Mouse (Mus musculus): Measurements from ENCODE around the gene Ssr3. TPM values are rescaled to one million over a fixed set of nuclear protein-coding genes. Genes with fewer than 3 reads are reported as not detected.

Ssr3 gene
- polyA plus RNA-seq, 1 experiment from 2014 or later: 144 TPM

DNA sequence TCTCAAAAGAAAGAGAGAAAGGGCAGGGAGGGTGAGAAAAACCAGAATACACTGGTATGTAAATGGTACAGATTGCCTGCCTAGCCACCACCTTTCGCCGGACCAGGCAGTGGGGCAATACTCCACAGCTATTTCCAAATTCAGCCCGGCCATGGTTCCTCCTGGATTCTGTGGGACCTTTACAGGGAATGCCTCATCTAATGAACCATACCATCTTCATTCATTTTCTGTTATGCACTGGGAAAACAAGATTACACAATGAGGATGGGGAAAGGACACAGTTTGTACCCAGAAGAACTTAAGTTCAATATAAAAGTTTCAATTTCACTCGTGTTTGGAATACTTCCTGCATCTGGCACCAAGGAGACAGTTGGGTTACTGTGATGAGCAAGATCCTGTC lies 19.9 kb downstream of the Ssr3 start:
- peaks cover 38% of the 10 kb centered on the region for H3K36me3 ChIP-seq
- H3K4me1 ChIP-seq: 0 out of 2 replicates have a peak, but pooled peaks cover 2% of the 10 kb centered on the region
- H3K9me3 ChIP-seq (replicated peaks): no peaks in the 10 kb centered on the region
- no peak for ATAC-seq (ENCODE audit: low FRiP score)
- no peaks in the 10 kb centered on the region for H3K27me3 ChIP-seq (replicated peaks)
- H3K4me3 ChIP-seq (replicated peaks): no peak overlapping the region
- H3K27ac ChIP-seq (replicated peaks): no peak overlapping the region
- H3K4me2 ChIP-seq: no peak overlapping the region
- H3K9ac ChIP-seq (replicated peaks): no peak overlapping the region
- WGBS: 91% methylated on average over 4 of the region's 4 CpGs

DNA sequence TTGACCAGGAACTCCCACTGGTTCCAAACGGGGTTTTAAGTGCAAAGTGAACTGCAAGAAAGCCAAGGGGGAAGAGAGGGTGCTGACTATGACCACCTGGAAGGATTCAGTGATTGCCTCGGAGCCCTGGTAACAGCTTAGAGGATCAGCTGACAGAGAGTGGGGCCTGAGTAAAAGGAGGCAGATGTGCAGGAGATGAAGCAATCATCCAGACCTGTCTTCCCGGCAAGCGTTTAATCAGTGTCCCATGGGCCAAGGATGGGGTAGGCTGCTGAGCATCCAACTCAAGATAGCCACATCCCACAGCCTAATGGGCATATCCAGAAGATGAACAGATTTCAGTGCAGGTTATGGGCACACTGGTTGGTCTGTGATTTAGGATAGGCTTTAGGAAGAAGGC lies 24.5 kb downstream of the Ssr3 start:
- Histone ChIP-seq H3K4me3 (replicated peaks) (no peak overlapping the region), H3K9ac (replicated peaks) (no peak overlapping the region), H3K4me2 (no peak overlapping the region), H3K9me3 (replicated peaks) (no peaks in the 10 kb centered on the region), H3K27me3 (replicated peaks) (no peaks in the 10 kb centered on the region), H3K36me3 (peaks cover 23% of the 10 kb centered on the region), H3K27ac (replicated peaks) (no peak overlapping the region), H3K4me1 (no peaks in the 10 kb centered on the region)
- ATAC-seq (ENCODE audit: low FRiP score): no peak
- 61% methylated on average over 4 of the region's 4 CpGs for whole genome bisulfite sequencing

DNA sequence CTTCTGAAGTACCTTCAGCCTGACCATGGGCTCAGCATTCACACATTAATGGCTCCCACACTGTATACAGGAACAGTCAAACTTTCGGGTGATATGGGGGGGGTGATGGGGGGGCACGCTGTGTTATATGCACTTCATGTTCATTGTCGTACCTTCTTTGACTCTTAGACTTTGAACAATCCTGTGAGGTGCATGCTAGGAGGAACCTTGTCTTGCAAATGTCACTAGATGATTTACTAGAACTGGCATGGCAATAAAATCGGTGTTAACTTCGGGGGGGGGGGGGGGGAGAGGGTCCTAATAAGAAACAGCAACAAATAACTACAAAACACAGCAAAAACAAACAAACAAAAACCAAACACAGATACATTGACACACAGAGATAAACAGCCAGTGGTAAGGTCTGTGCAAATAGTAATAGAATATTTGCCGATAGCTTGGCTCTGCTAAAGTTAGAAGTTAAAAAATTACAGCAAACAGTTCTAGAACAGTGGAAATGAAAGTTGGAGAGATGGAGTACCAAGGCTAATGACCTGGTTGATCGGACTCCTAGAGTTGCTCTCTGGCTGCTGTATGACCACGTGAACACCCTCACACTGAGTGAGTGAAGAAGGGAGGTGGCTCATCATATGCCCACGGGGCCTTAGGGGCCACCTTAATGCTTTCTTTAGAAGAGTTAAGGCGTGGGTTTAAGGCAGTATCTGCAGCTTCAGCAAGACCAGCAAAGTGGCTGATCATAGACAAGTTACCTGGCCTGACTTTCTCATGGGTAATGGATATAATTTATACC lies 26.3 kb downstream of the Ssr3 start:
- no peak for ATAC-seq (ENCODE audit: low FRiP score)
- no peaks in the 10 kb centered on the region for H3K9me3 ChIP-seq (replicated peaks)
- no peak overlapping the region for H3K4me3 ChIP-seq (replicated peaks)
- 82% methylated on average over 10 of the region's 10 CpGs for WGBS
- no peak overlapping the region for H3K4me2 ChIP-seq
- H3K4me1 ChIP-seq: no peaks in the 10 kb centered on the region
- no peak overlapping the region for H3K9ac ChIP-seq (replicated peaks)
- no peak overlapping the region for H3K27ac ChIP-seq (replicated peaks)
- peaks cover 13% of the 10 kb centered on the region; the same call in 1 of the 2 replicates for H3K36me3 ChIP-seq
- H3K27me3 ChIP-seq (replicated peaks): no peaks in the 10 kb centered on the region

DNA sequence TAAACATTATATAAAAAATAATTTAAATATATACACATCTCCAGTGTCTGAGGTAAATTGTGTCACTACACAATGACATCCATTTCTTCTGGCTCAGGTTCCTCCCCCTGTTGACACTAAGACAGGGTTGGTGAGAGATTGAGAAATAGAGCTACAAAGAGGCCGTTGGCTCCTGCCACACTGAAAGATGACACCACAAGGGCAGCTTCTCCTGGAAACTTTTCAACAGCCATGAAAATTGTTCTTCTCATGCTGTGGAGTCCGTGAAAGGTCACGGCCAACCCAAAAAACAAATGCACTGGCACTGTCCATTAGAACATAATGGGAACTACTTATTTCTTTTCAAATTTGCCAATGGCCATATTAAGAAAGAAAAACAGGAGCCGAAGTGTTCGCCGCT lies 27.2 kb downstream of the Ssr3 start:
- no peak for ATAC-seq (ENCODE audit: low FRiP score)
- Histone ChIP-seq H3K4me2 (no peak overlapping the region), H3K27me3 (replicated peaks) (no peaks in the 10 kb centered on the region), H3K4me3 (replicated peaks) (no peak overlapping the region), H3K4me1 (no peaks in the 10 kb centered on the region), H3K27ac (replicated peaks) (no peak overlapping the region), H3K36me3 (peaks cover 8% of the 10 kb centered on the region; the same call in 1 of the 2 replicates), H3K9ac (replicated peaks) (no peak overlapping the region), H3K9me3 (replicated peaks) (no peaks in the 10 kb centered on the region)
- WGBS: 62% methylated on average over 6 of the region's 6 CpGs

DNA sequence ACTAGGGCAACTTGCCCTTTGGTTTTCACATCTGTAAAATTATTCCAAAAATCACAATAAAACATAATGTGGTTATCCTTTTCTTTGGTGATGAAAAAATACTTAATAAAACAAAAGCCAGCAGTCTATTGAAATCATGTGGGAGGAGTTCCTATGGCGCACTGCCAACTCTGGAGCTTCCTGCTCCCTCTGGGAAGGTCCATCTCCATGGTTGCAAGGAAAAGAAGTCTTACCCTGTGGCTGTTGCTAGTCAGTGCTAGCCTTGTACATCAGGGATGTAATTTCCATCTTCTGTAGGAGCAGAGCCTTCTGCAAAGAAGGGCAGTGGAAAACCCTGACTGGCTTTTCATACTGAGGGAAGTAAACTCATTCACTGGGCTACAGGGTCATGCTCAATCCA lies 29.0 kb downstream of the Ssr3 start:
- Histone ChIP-seq H3K4me3 (replicated peaks) (no peak overlapping the region), H3K27me3 (replicated peaks) (no peaks in the 10 kb centered on the region), H3K9ac (replicated peaks) (no peak overlapping the region), H3K4me1 (no peaks in the 10 kb centered on the region), H3K9me3 (replicated peaks) (no peaks in the 10 kb centered on the region), H3K27ac (replicated peaks) (no peak overlapping the region), H3K4me2 (no peak overlapping the region), H3K36me3 (peaks cover 6% of the 10 kb centered on the region; the same call in 1 of the 2 replicates)
- no peak for ATAC-seq (ENCODE audit: low FRiP score)
- WGBS: 86% methylated on average over 1 of the region's 1 CpGs

DNA sequence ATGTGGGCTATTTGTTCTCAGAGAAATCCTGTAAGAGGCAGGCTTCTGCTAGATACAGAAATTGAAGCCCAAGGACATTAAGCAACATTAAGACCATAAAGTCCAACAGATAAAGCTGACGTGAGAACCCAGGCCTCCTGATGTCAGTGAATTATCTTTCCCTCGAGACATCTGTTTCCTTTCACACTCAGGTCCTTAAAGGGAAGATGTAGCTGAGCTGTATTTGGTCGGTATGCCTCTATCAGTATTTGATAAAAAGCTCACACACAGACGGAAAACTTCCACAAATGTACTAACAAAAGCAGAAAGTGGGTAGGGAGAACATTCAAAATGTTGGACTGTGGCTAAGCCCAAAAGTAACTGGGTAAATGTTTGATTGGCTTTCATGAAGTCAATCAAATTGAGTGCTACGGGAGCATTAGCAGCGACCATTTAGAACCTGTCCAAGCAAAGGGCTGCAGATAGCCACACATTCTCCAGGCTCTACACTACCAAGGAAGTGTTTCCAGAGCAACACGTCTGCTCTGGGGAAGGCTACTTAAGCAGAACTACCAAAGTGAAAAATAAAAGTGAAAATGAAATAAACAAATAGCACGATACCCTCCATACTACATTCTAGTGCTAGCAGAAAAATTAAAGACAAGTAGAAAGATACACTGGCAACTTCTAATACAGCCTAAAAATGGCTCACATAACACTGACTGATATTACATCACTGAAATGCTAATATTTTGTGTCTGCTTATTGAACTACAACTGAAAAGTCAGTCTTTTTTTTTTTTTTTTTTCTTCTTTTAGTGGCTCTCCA lies 32.1 kb downstream of the Ssr3 start:
- Histone ChIP-seq H3K27me3 (replicated peaks) (no peaks in the 10 kb centered on the region), H3K27ac (replicated peaks) (no peak overlapping the region), H3K4me2 (no peak overlapping the region), H3K4me1 (no peaks in the 10 kb centered on the region), H3K4me3 (replicated peaks) (no peak overlapping the region), H3K9me3 (replicated peaks) (no peaks in the 10 kb centered on the region), H3K9ac (replicated peaks) (no peak overlapping the region), H3K36me3 (peaks cover 6% of the 10 kb centered on the region; the same call in 1 of the 2 replicates)
- ATAC-seq (ENCODE audit: low FRiP score): no peak
- WGBS: 72% methylated on average over 8 of the region's 8 CpGs

DNA sequence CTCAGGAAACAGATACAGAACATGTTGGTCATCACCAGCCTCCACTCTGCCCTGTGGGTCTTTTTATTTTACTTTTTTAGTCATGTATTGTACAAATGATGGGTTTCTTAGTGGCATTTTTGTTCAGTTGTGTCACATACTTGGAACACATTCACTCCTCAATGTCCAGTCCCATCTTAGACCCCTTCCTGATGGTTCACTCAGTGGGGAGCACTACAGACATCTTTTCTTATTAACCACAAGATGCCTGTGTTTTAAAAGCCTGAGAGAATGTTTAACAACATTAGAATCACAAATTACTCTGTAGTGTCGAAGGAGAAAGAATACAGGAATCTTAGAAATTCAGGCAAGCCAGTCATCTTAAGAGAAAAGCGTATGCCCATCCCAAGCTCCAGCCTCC lies 33.6 kb downstream of the Ssr3 start:
- Histone ChIP-seq H3K36me3 (0 out of 2 replicates have a peak, but pooled peaks cover 3% of the 10 kb centered on the region), H3K27ac (replicated peaks) (no peak overlapping the region), H3K9me3 (replicated peaks) (no peaks in the 10 kb centered on the region), H3K4me2 (no peak overlapping the region), H3K27me3 (replicated peaks) (no peaks in the 10 kb centered on the region), H3K4me3 (replicated peaks) (no peak overlapping the region), H3K9ac (replicated peaks) (no peak overlapping the region), H3K4me1 (no peaks in the 10 kb centered on the region)
- no peak for ATAC-seq (ENCODE audit: low FRiP score)
- WGBS: 79% methylated on average over 2 of the region's 2 CpGs

DNA sequence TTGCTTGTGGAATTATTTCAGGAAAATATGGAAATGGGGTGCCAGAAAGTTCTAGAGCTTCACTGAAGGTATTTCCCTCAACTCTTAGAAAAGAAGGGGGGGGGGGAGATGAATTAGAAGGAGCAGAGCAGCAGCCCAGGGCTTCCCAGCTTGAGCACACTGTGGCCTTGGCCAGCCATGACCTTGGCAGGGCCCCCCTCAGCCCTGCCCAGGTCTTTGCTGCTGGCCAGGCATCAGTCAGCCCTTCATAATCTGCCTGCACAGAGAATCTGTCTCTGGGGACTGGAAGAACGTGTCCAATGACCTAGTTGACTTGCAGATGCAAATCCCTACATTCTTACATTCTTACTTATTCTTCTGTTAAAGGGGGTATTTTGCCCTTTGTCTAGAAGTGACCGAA lies 34.1 kb downstream of the Ssr3 start:
- WGBS: 72% methylated on average over 2 of the region's 2 CpGs
- no peak overlapping the region for H3K4me3 ChIP-seq (replicated peaks)
- ATAC-seq (ENCODE audit: low FRiP score): no peak
- no peak overlapping the region for H3K27ac ChIP-seq (replicated peaks)
- no peak overlapping the region for H3K9ac ChIP-seq (replicated peaks)
- no peaks in the 10 kb centered on the region for H3K4me1 ChIP-seq
- no peak overlapping the region for H3K4me2 ChIP-seq
- H3K9me3 ChIP-seq (replicated peaks): no peaks in the 10 kb centered on the region
- H3K36me3 ChIP-seq: 0 out of 2 replicates have a peak, but pooled peaks cover 3% of the 10 kb centered on the region
- H3K27me3 ChIP-seq (replicated peaks): no peaks in the 10 kb centered on the region

DNA sequence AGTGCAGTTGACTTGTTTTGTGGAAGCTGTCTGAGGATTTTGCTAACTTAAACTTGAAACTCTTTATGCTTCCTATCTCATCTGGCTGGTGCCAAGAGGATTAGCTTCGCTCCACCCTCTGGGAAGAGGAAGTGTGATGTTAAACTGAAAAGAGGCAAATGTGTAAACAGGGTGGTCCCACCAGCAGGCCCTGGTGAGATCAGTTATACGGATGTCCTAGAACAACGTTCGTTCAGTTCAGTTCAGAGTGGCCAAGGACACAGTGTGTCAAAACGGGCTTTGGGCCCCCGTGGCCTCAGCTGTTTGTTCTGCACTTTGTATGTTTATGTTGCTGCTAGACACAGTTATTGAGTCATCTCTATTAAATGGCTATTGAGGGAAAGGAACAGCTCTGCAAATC lies 36.9 kb downstream of the Ssr3 start:
- H3K27me3 ChIP-seq (replicated peaks): no peaks in the 10 kb centered on the region
- no peak overlapping the region for H3K9ac ChIP-seq (replicated peaks)
- no peaks in the 10 kb centered on the region for H3K36me3 ChIP-seq
- no peak overlapping the region for H3K4me3 ChIP-seq (replicated peaks)
- no peak for ATAC-seq (ENCODE audit: low FRiP score)
- 83% methylated on average over 6 of the region's 6 CpGs for WGBS
- no peaks in the 10 kb centered on the region for H3K9me3 ChIP-seq (replicated peaks)
- H3K27ac ChIP-seq (replicated peaks): no peak overlapping the region
- H3K4me2 ChIP-seq: no peak overlapping the region
- no peaks in the 10 kb centered on the region for H3K4me1 ChIP-seq

DNA sequence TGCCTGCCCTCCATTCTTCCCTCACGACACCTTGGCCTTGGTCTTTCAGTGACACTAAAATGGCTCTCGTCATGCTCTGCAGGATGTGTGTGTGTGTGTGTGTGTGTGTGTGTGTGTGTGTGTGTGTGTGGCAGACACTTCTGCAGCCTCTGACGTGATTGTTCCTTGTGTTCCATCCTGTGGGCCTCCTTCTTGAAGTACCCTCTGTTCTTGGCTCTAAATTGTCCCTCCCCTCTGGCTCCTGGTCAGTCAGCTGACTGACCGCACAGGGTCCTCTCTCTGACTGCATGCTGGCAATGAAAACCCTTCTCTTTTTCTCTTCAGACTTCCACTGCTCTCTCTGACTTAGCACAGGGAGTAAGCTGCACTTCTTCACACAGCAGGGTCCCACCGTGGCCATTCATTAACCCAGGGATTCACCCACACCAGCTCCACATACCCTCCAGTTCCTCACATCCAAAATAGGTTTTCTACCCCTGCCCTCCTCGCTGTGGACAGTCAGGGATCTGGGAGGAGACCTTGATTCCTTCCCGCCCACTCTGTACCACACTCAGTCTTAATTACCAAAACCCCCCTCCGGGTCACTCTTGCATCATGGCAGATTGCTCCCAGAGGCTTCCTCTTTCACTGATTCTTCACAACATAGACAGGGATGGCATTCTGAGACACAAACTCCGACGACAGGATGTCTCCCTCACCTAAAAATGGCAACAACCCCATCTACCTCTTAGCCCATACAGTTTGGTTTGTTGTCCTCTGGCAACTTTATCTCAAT lies 39.0 kb downstream of the Ssr3 start:
- WGBS: 69% methylated on average over 10 of the region's 10 CpGs
- ATAC-seq (ENCODE audit: low FRiP score): no peak
- Histone ChIP-seq H3K9me3 (replicated peaks) (no peaks in the 10 kb centered on the region), H3K27ac (replicated peaks) (no peak overlapping the region), H3K4me1 (no peaks in the 10 kb centered on the region), H3K9ac (replicated peaks) (no peak overlapping the region), H3K4me2 (no peak overlapping the region), H3K4me3 (replicated peaks) (no peak overlapping the region), H3K27me3 (replicated peaks) (no peaks in the 10 kb centered on the region), H3K36me3 (no peaks in the 10 kb centered on the region)

DNA sequence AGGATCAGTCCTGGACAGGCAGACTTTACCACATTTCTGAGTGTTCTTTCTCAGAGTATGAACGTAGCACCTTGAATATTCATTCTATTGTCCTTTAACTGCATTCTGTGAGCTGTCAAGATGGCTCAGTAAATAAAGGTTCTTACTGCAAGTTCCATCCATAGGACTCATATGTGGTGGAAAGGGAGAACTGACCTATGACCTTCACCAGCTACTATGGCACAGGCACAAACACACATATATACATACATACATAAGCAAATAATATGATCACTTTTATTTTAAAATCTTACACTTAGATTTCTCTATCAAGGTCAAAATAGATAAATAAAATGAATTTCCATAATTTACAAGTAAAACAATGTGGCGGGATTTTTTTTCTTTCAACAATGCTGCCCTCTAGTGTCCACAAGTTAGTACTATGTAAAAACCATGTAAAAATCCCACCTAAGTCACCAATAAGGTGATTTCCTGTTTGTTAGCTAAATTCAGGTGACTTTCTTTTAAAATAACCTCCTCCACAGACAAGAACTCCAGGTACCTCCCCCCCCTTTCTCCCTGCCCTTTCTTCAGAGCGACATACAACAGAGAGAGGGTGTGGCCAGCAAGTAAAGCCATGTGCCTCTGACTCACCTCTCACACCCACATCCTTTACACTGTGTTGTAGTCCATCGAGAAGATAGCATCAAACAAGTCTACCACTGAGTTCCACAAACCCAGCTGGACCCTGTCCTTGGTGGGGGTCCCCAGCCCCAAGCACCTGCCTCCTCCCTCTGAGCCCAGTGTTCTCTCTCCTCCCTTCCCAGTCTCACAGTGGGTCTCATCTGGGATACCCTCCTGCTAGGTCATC lies 39.9 kb downstream of the Ssr3 start:
- H3K27me3 ChIP-seq (replicated peaks): no peaks in the 10 kb centered on the region
- 50% methylated on average over 4 of the region's 4 CpGs for WGBS
- H3K36me3 ChIP-seq: no peaks in the 10 kb centered on the region
- no peak overlapping the region for H3K4me3 ChIP-seq (replicated peaks)
- no peak overlapping the region for H3K4me2 ChIP-seq
- no peak overlapping the region for H3K27ac ChIP-seq (replicated peaks)
- no peak overlapping the region for H3K9ac ChIP-seq (replicated peaks)
- no peaks in the 10 kb centered on the region for H3K4me1 ChIP-seq
- no peaks in the 10 kb centered on the region for H3K9me3 ChIP-seq (replicated peaks)
- peak; percentile 39; the same call in 1 of the 2 replicates for ATAC-seq (ENCODE audit: low FRiP score)

All from neural tube, embryonic 15.5 days (tissue).